Mouse (Mus musculus) midbrain, embryonic 10.5 days (tissue): ENCODE data around the gene Alox12b. TPM values are rescaled to one million over a fixed set of nuclear protein-coding genes. Genes with fewer than 3 reads are reported as not detected.

ENCODE experiments used
- DNase-seq: peaks from one replicate; pipeline ENCODE4 v3.0.0-alpha.2; 2017; ENCODE audit warnings: low spot score
- H3K27ac ChIP-seq: fragments of 300-500 bp; sonication (generic); replicated peaks from 2 replicates; pipeline ENCODE4 v1.5.1; 2016; ENCODE audit warnings: mild to moderate bottlenecking
- H3K27me3 ChIP-seq: fragments of 300-500 bp; sonication (generic); 2 replicates; pipeline ENCODE4 v1.6.1; 2016; ENCODE audit warnings: low read depth, mild to moderate bottlenecking; ENCODE audit not compliant: poor library complexity, severe bottlenecking
- H3K36me3 ChIP-seq: fragments of 300-500 bp; sonication (generic); 2 replicates; pipeline ENCODE4 v1.6.1; 2016; ENCODE audit warnings: mild to moderate bottlenecking, moderate library complexity
- H3K4me1 ChIP-seq: fragments of 300-500 bp; sonication (generic); 2 replicates; pipeline ENCODE4 v1.6.1; 2016
- H3K4me3 ChIP-seq: fragments of 300-500 bp; sonication (generic); 2 replicates; pipeline ENCODE4 v1.5.1; 2016; ENCODE audit warnings: mild to moderate bottlenecking, moderate library complexity
- H3K9me3 ChIP-seq: fragments of 300-500 bp; sonication (generic); replicated peaks from 2 replicates; pipeline ENCODE4 v1.6.1; 2016; ENCODE audit warnings: mild to moderate bottlenecking
- WGBS: fragments of 180-500 bp; shearing (Covaris S2); methylation state at CpG from one replicate; pipeline ENCODE4 v1.1.7; 2016; 5-methylcytosine and 5-hydroxymethylcytosine counted together
- polyA plus RNA-seq: library from polyadenylated mRNA; unstranded; fragments of >200 nt; fragmentation: Nextera tagmentation; extraction: Ambion mirVana; gene quantifications from 2 replicates; pipeline ENCODE4 v1.2.1, GENCODE M21; 2016

Alox12b gene
- polyA plus RNA-seq, 1 experiment from 2014 or later, result not detected

GRCm38 (mm10) chr11:69197743-69198142, 41.0 kb downstream of the Alox12b start, which contains the start of gene Alox8:
Gene Alox8, minus strand, starts transcription at chr11:69197843.
- WGBS, result 27% methylated on average over 6 of the region's 6 CpGs
- peaks cover 48% of the 10 kb centered on the region for H3K27me3 ChIP-seq
- DNase-seq, result no peak

GRCm38 (mm10) chr11:69199251-69199650, 42.5 kb downstream of the Alox12b start:
- Histone ChIP-seq H3K27ac (no peak overlapping the region), H3K4me3 (no peak overlapping the region), H3K9me3 (no peaks in the 10 kb centered on the region), H3K4me1 (peaks cover 14% of the 10 kb centered on the region), H3K27me3 (peaks cover 48% of the 10 kb centered on the region), H3K36me3 (no peaks in the 10 kb centered on the region)
- WGBS, result 81% methylated on average over 1 of the region's 1 CpGs
- no peak for DNase-seq

More at GRCm38 (mm10) chr11:69197743-69198142, 41.0 kb downstream of the Alox12b start, which contains the start of gene Alox8:
- peak within 1 kb of the TSS; percentile 45 for H3K4me3 ChIP-seq
- no peaks in the 10 kb centered on the region for H3K9me3 ChIP-seq
- no peaks in the 10 kb centered on the region for H3K36me3 ChIP-seq
- peaks cover 14% of the 10 kb centered on the region for H3K4me1 ChIP-seq
- peak within 1 kb of the TSS; percentile 38; the same call in 1 of the 2 replicates for H3K27ac ChIP-seq

GRCm38 (mm10) chr11:69200231-69200630, 43.4 kb downstream of the Alox12b start:
- peaks cover 14% of the 10 kb centered on the region for H3K4me1 ChIP-seq
- peaks cover 47% of the 10 kb centered on the region for H3K27me3 ChIP-seq
- no peak overlapping the region for H3K4me3 ChIP-seq
- H3K36me3 ChIP-seq, result no peaks in the 10 kb centered on the region
- DNase-seq, result no peak
- H3K27ac ChIP-seq, result no peak overlapping the region
- no peaks in the 10 kb centered on the region for H3K9me3 ChIP-seq
- WGBS, result 90% methylated on average over 6 of the region's 6 CpGs

- Histone ChIP-seq H3K4me1 (peaks cover 4% of the 10 kb centered on the region), H3K27me3 (peaks cover 23% of the 10 kb centered on the region), H3K36me3 (no peaks in the 10 kb centered on the region), H3K4me3 (no peak overlapping the region), H3K27ac (no peak overlapping the region), H3K9me3 (no peaks in the 10 kb centered on the region)
- WGBS, result 88% methylated on average over 13 of the region's 13 CpGs
- DNase-seq, result no peak
Observed at GRCm38 (mm10) chr11:69202469-69203230, 45.9 kb downstream of the Alox12b start.

GRCm38 (mm10) chr11:69211431-69211830, 54.6 kb downstream of the Alox12b start:
- Histone ChIP-seq H3K4me1 (0 out of 2 replicates have a peak, but pooled peaks cover 2% of the 10 kb centered on the region), H3K27me3 (no peaks in the 10 kb centered on the region), H3K9me3 (no peaks in the 10 kb centered on the region), H3K27ac (no peak overlapping the region), H3K4me3 (peak overlapping the region; percentile 35), H3K36me3 (no peaks in the 10 kb centered on the region)
- no peak for DNase-seq
- WGBS, result 55% methylated on average over 2 of the region's 2 CpGs

GRCm38 (mm10) chr11:69217411-69217810, 60.6 kb downstream of the Alox12b start:
- Histone ChIP-seq H3K27ac (no peak overlapping the region), H3K9me3 (no peaks in the 10 kb centered on the region), H3K4me1 (no peaks in the 10 kb centered on the region), H3K27me3 (no peaks in the 10 kb centered on the region), H3K36me3 (no peaks in the 10 kb centered on the region), H3K4me3 (no peak overlapping the region)
- 84% methylated on average over 5 of the region's 5 CpGs for WGBS
- DNase-seq, result no peak

GRCm38 (mm10) chr11:69218661-69219060, 61.9 kb downstream of the Alox12b start:
- Histone ChIP-seq H3K27ac (no peak overlapping the region), H3K27me3 (no peaks in the 10 kb centered on the region), H3K4me3 (no peak overlapping the region), H3K9me3 (no peaks in the 10 kb centered on the region), H3K4me1 (no peaks in the 10 kb centered on the region), H3K36me3 (no peaks in the 10 kb centered on the region)
- DNase-seq, result no peak
- 77% methylated on average over 2 of the region's 2 CpGs for WGBS

Other genes starting within 250 kb of the Alox12b start
- not detected in 2 replicates for gene Odf4, start 229.9 kb upstream of the Alox12b start, polyA plus RNA-seq
- 6.4 and 6.6 TPM in 2 replicates for gene Arhgef15, start 199.5 kb upstream of the Alox12b start, polyA plus RNA-seq
- gene Slc25a35, start 188.9 kb upstream of the Alox12b start, polyA plus RNA-seq, result 2.0 and 2.1 TPM in 2 replicates
- 68.4 and 84.6 TPM in 2 replicates for gene Rangrf, start 181.8 kb upstream of the Alox12b start, polyA plus RNA-seq
- 57.8 and 59.2 TPM in 2 replicates for gene Pfas, start 148.5 kb upstream of the Alox12b start, polyA plus RNA-seq
- 82.4 and 85.6 TPM in 2 replicates for gene Ctc1, start 141.1 kb upstream of the Alox12b start, polyA plus RNA-seq
- 218 and 239 TPM in 2 replicates for gene Aurkb, start 111.3 kb upstream of the Alox12b start, polyA plus RNA-seq
- gene Borcs6, start 97.3 kb upstream of the Alox12b start, polyA plus RNA-seq, result 6.9 and 8.7 TPM in 2 replicates
- 63.4 and 64.8 TPM in 2 replicates for gene Tmem107, start 86.2 kb upstream of the Alox12b start, polyA plus RNA-seq
- 63.1 and 90.1 TPM in 2 replicates for gene Vamp2, start 68.5 kb upstream of the Alox12b start, polyA plus RNA-seq
- 6.8 and 7.6 TPM in 2 replicates for gene Per1, start 61.8 kb upstream of the Alox12b start, polyA plus RNA-seq
- gene Hes7, start 36.6 kb upstream of the Alox12b start, polyA plus RNA-seq, result 0.07 and 0.09 TPM in 2 replicates
- 0.07 and 0.14 TPM in 2 replicates for gene 9130213A22Rik, start 34.4 kb upstream of the Alox12b start, polyA plus RNA-seq
- gene Aloxe3, start 31.1 kb upstream of the Alox12b start, polyA plus RNA-seq, result 0.17 and 0.25 TPM in 2 replicates
- gene Alox8, start 40.9 kb downstream of the Alox12b start, polyA plus RNA-seq, result 0.04 and 0.06 TPM in 2 replicates
- gene Gucy2e, start 80.0 kb downstream of the Alox12b start, polyA plus RNA-seq, result 0.06 and 0.20 TPM in 2 replicates
- 39.9 TPM in 2 replicates for gene Cntrob, start 166.8 kb downstream of the Alox12b start, polyA plus RNA-seq
- gene Trappc1, start 167.0 kb downstream of the Alox12b start, polyA plus RNA-seq, result 174 and 188 TPM in 2 replicates
- gene Kcnab3, start 169.3 kb downstream of the Alox12b start, polyA plus RNA-seq, result 1.4 and 2.3 TPM in 2 replicates
- 18.1 and 24.6 TPM in 2 replicates for gene Rnf227, start 183.5 kb downstream of the Alox12b start, polyA plus RNA-seq
- gene Chd3, start 212.4 kb downstream of the Alox12b start, polyA plus RNA-seq, result 41.7 and 50.6 TPM in 2 replicates
- 145 and 146 TPM in 2 replicates for gene Naa38, start 238.5 kb downstream of the Alox12b start, polyA plus RNA-seq
- 50.4 and 57.3 TPM in 2 replicates for gene Cyb5d1, start 238.6 kb downstream of the Alox12b start, polyA plus RNA-seq
- 16.9 and 21.4 TPM in 2 replicates for gene Tmem88, start 241.2 kb downstream of the Alox12b start, polyA plus RNA-seq